ENCODE assay signal across 31 mouse cellular contexts in the genomic region with DNA sequence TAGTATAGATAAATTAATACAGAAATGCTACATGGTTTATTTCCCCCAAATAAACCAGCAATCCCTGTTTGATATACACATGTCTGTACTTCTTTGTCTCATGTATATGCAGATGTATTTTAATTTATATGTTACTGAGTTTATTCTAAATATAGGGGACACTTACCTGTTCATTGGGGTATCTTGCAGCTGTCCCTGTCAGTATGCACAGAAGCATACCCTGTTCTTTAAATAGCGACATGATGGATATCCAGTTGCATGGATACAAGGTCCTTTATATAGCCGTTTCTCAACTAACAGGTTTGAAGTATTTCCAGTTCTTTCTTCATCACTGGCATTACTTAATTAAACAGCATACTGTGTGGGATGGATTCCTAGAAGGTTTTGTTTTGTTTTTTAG.
"Had no signal": no experiment of that assay in that cellular context is flagged by ENCODE, and none has a peak within 500 bp of the region (broad histone marks: within the 10 kb centered on the region; RNA-seq: fewer than 3 reads in every experiment).

No protein-coding gene starts in this region.

- H3K36me3 ChIP-seq: heart, embryonic 12.5 days; heart, embryonic 13.5 days; heart, embryonic 15.5 days; hindbrain, embryonic 10.5 days; hindbrain, embryonic 12.5 days; hindbrain, embryonic 13.5 days; hindbrain, embryonic 15.5 days; intestine, embryonic 15.5 days; kidney, embryonic 15.5 days had no signal

- H3K27ac ChIP-seq: heart, embryonic 13.5 days; heart, embryonic 15.5 days; hindbrain, embryonic 10.5 days; hindbrain, embryonic 12.5 days; hindbrain, embryonic 13.5 days; hindbrain, embryonic 14.5 days; hindbrain, embryonic 15.5 days; hindbrain, postnatal 0 days; intestine, embryonic 15.5 days; kidney, embryonic 15.5 days; kidney, postnatal 0 days; layer of hippocampus, adult 2 months; left cerebral cortex, adult 2 months had no signal

- DNase-seq: heart, postnatal 10 days; heart, postnatal 14 days; heart, postnatal 36 days; heart, postnatal 4 days; kidney, adult 11 months; kidney, adult 18-20 months; kidney, adult 2 months; kidney, adult 8-10 months; kidney, adult 9 months; kidney, postnatal 10 days; kidney, postnatal 14 days; kidney, postnatal 25 days; kidney, postnatal 36 days; kidney, postnatal 4 days; layer of hippocampus, adult 9-11 months; layer of hippocampus, postnatal 36 days had no signal

- H3K4me2 ChIP-seq: heart, embryonic 11.5 days; heart, embryonic 12.5 days; heart, embryonic 13.5 days; heart, embryonic 15.5 days; hindbrain, embryonic 12.5 days; hindbrain, embryonic 13.5 days; hindbrain, embryonic 14.5 days; hindbrain, embryonic 15.5 days; intestine, embryonic 15.5 days; kidney, embryonic 15.5 days had no signal

- H3K4me1 ChIP-seq: heart, embryonic 12.5 days; heart, embryonic 13.5 days; hindbrain, embryonic 10.5 days; hindbrain, embryonic 12.5 days; hindbrain, embryonic 13.5 days; hindbrain, embryonic 15.5 days; kidney, embryonic 15.5 days had no signal

- H3K27me3 ChIP-seq: heart, embryonic 12.5 days; heart, embryonic 13.5 days; heart, embryonic 15.5 days; hindbrain, embryonic 12.5 days; hindbrain, embryonic 13.5 days; hindbrain, embryonic 15.5 days; intestine, embryonic 15.5 days; kidney, embryonic 15.5 days had no signal

- H3K4me3 ChIP-seq: heart, embryonic 12.5 days; heart, embryonic 13.5 days; heart, embryonic 15.5 days; hindbrain, embryonic 10.5 days; hindbrain, embryonic 12.5 days; hindbrain, embryonic 13.5 days; hindbrain, embryonic 15.5 days; intestine, embryonic 15.5 days; kidney, embryonic 15.5 days; layer of hippocampus, adult 2 months; left cerebral cortex, adult 2 months had no signal
